In the genomic region with DNA sequence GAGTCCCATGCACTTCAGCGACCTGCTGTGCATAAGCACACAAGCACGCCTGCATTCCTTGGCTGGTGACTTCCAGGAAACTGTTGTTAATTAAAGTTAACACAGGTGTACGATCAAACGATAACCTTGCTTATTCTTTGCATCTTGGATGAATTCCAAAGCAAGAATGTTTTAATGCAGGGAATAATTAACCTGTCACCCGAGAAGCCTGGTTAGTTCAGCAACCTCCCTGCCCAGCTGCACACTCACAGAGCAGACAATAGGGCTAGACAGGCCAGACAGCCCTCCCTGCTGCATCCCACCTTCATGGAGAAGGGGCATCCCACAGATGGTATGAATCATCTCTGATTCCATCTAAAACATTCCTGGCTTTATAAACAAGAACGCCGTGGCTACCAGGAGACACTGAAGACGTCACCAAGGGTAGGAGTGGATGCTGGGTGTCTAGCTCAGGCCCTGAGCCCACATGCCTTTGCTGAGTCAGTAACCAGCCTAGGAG, we compare ENCODE assay signal across 11 mouse cellular contexts. TPM values are rescaled to one million over a fixed set of nuclear protein-coding genes. Genes with fewer than 3 reads are reported as not detected.
DNase-seq lines count a peak whose midpoint lies in the region; ATAC-seq and TF ChIP-seq lines count a peak whose summit lies in the region.
"Had no signal": no experiment of that assay in that cellular context is flagged by ENCODE, and none has a peak within 500 bp of the region (broad histone marks: within the 10 kb centered on the region; RNA-seq: fewer than 3 reads in every experiment).

No protein-coding gene starts in this region.

- H3K27ac ChIP-seq in kidney, adult 2 months (ENCODE audit: insufficient read depth, low read depth, low read length): peak overlapping the region; percentile 61
- H3K27ac ChIP-seq in forebrain, postnatal 0 days (ENCODE audit: low read depth, low read length): no peak overlapping the region
- H3K27ac ChIP-seq: forebrain, embryonic 13.5 days; liver, embryonic 15.5 days had no signal

- no peak for TF ChIP-seq POLR2A in kidney, adult 2 months (IDR thresholded peaks at IDR 0.05; ENCODE audit: low read depth, low read length)

- no peaks in the 10 kb centered on the region for H3K9me3 ChIP-seq in forebrain, postnatal 0 days (ENCODE audit: low read length)
- H3K9me3 ChIP-seq: forebrain, embryonic 13.5 days; liver, embryonic 15.5 days had no signal

- no peaks in the 10 kb centered on the region for H3K27me3 ChIP-seq in kidney, adult 2 months (replicated peaks; ENCODE audit: control insufficient read depth, insufficient read depth, low read length)
- H3K27me3 ChIP-seq in forebrain, postnatal 0 days (ENCODE audit: insufficient read depth, low read length): no peaks in the 10 kb centered on the region
- H3K27me3 ChIP-seq: forebrain, embryonic 13.5 days; liver, embryonic 15.5 days had no signal

- intact Hi-C loops in left cerebral cortex, postnatal 10 days (cut with DNase I): no loop called here

- DNase-seq in left cerebral cortex, adult 11 months (ENCODE audit: low spot score): peak; percentile 23
- DNase-seq in left cerebral cortex, postnatal 10 days (ENCODE audit: extremely low spot score in 1 of 2, low spot score in 2 of 2): no peak
- peak; percentile 37 for DNase-seq in embryo, embryonic 11 days
- DNase-seq in kidney, adult 2 months: peak; percentile 72
- DNase-seq in mesoderm, embryonic 11.5 days (ENCODE audit: low read depth, low spot score): peak; percentile 59
- no peak for DNase-seq in spleen, postnatal 14 days (ENCODE audit: low spot score in 2 of 2)
- DNase-seq in forebrain, postnatal 0 days: no peak
- DNase-seq: cerebellum, adult 2 months had no signal

- H3K4me1 ChIP-seq in kidney, adult 2 months (ENCODE audit: control insufficient read depth, insufficient read depth, low read length): peaks cover 8% of the 10 kb centered on the region; the same call in 1 of the 2 replicates
- H3K4me1 ChIP-seq in forebrain, postnatal 0 days (ENCODE audit: insufficient read depth): no peaks in the 10 kb centered on the region
- H3K4me1 ChIP-seq: liver, embryonic 15.5 days had no signal

- 13% methylated on average over 8 of the region's 8 CpGs for WGBS in kidney, adult 2 months
- WGBS in forebrain, postnatal 0 days: 37% methylated on average over 8 of the region's 8 CpGs

- H3K4me2 ChIP-seq in forebrain, postnatal 0 days (ENCODE audit: low read depth): no peak overlapping the region
- H3K4me2 ChIP-seq: forebrain, embryonic 13.5 days; liver, embryonic 15.5 days had no signal

- H3K36me3 ChIP-seq in kidney, adult 2 months (ENCODE audit: control insufficient read depth, insufficient read depth, low read length): no peaks in the 10 kb centered on the region
- no peaks in the 10 kb centered on the region for H3K36me3 ChIP-seq in forebrain, postnatal 0 days (ENCODE audit: insufficient read depth)
- H3K36me3 ChIP-seq: liver, embryonic 15.5 days had no signal

- no peak for TF ChIP-seq CTCF in kidney, adult 2 months (conservative IDR thresholded peaks at IDR 0.05; ENCODE audit: insufficient read depth, insufficient read length, low read depth, low read length)
- no peak for TF ChIP-seq CTCF in forebrain, postnatal 0 days (IDR thresholded peaks at IDR 0.05; ENCODE audit: low read depth)

- no peak for ATAC-seq in monocyte, adult 5-6 weeks (replicated peaks; ENCODE audit: insufficient number of reproducible peaks, low FRiP score, low TSS enrichment, poor library complexity, severe bottlenecking)
- ATAC-seq in forebrain, postnatal 0 days: no peak
- ATAC-seq: forebrain, embryonic 13.5 days had no signal

- no peak overlapping the region for H3K4me3 ChIP-seq in kidney, adult 2 months (ENCODE audit: insufficient read depth, low read depth, low read length)
- H3K4me3 ChIP-seq in forebrain, postnatal 0 days (ENCODE audit: low read depth, low read length): no peak overlapping the region
- H3K4me3 ChIP-seq: forebrain, embryonic 13.5 days; liver, embryonic 15.5 days had no signal

- no peak overlapping the region for H3K9ac ChIP-seq in forebrain, postnatal 0 days
- H3K9ac ChIP-seq: forebrain, embryonic 13.5 days; liver, embryonic 15.5 days had no signal

RNA-seq across cellular contexts. Expression of gene Adamts16, which starts 47.5 kb away (rescaled TPM):
- total RNA-seq in left cerebral cortex, postnatal 10 days (2021): 1 to 10 TPM; 6.5 TPM
- polyA plus RNA-seq in kidney, adult 2 months (2012; rRNA removed): 1.2 and 1.4 TPM in 2 replicates
- total RNA-seq in monocyte, adult 5-6 weeks (2017): not detected in 3 replicates
- total RNA-seq in forebrain, postnatal 0 days (2014; rRNA removed): 1.7 and 3.8 TPM in 2 replicates
- 0.57 and 1.0 TPM in 2 replicates for polyA plus RNA-seq in forebrain, postnatal 0 days (2015; fragmentation: Nextera tagmentation; extraction: Ambion mirVana)

Comparison
In these comparisons a context has a peak if more than half of its experiments do, and no peak if none do; other contexts are left out.
1. DNase-seq: peak in left cerebral cortex, adult 11 months (single experiment), embryo, embryonic 11 days (single experiment), kidney, adult 2 months (single experiment) and mesoderm, embryonic 11.5 days (single experiment); none in left cerebral cortex, postnatal 10 days (0 of 2), spleen, postnatal 14 days (0 of 2) and forebrain, postnatal 0 days (single experiment).